Mouse (Mus musculus): ENCODE data around the gene Hps1. TPM values are rescaled to one million over a fixed set of nuclear protein-coding genes. Genes with fewer than 3 reads are reported as not detected.

Gene Hps1
- polyA plus RNA-seq, 1 experiment, result 7.8 TPM

GRCm38 (mm10) chr19:42769648-42770047 lies 10.1 kb downstream of the Hps1 start:
- H3K36me3 ChIP-seq (ENCODE audit: control insufficient read depth, insufficient read depth), result no peaks in the 10 kb centered on the region
- no peaks in the 10 kb centered on the region for H3K27me3 ChIP-seq (ENCODE audit: control insufficient read depth, insufficient read depth, insufficient read length)
- peak overlapping the region; percentile 24 for H3ac ChIP-seq (ENCODE audit: control insufficient read depth, insufficient read length, low read depth)
- no peaks in the 10 kb centered on the region for H3K79me2 ChIP-seq (ENCODE audit: control insufficient read depth, insufficient read depth)
- no peak overlapping the region for H3K4me3 ChIP-seq (ENCODE audit: insufficient read depth, poor library complexity, severe bottlenecking)
- H3K79me3 ChIP-seq (ENCODE audit: low read depth), result no peaks in the 10 kb centered on the region
- TF ChIP-seq FOSL1 (IDR thresholded peaks at IDR 0.05; ENCODE audit: insufficient read depth, low read length, poor library complexity, severe bottlenecking) (no peak), CEBPB (IDR thresholded peaks at IDR 0.05; ENCODE audit: low read depth) (no peak), MAX (IDR thresholded peaks at IDR 0.05) (no peak), MYOG (IDR thresholded peaks at IDR 0.05; ENCODE audit: control insufficient read depth, extremely low read depth, insufficient read length) (no peak), USF1 (IDR thresholded peaks at IDR 0.05; ENCODE audit: low read depth) (no peak), MYOD1 (IDR thresholded peaks at IDR 0.05; ENCODE audit: control insufficient read depth, insufficient read length, low read depth) (no peak), CTCF (IDR thresholded peaks at IDR 0.05; ENCODE audit: control insufficient read depth, insufficient read depth, insufficient read length) (no peak)

- no peak for TF ChIP-seq FOSL1 (IDR thresholded peaks at IDR 0.05; ENCODE audit: insufficient read depth, low read length, poor library complexity, severe bottlenecking)
- TF ChIP-seq MYOG (IDR thresholded peaks at IDR 0.05; ENCODE audit: control insufficient read depth, extremely low read depth, insufficient read length), result no peak
- TF ChIP-seq CEBPB (IDR thresholded peaks at IDR 0.05; ENCODE audit: low read depth), result no peak
- TF ChIP-seq MYOD1 (IDR thresholded peaks at IDR 0.05; ENCODE audit: control insufficient read depth, insufficient read length, low read depth), result no peak
- TF ChIP-seq CTCF (IDR thresholded peaks at IDR 0.05; ENCODE audit: control insufficient read depth, insufficient read depth, insufficient read length), result no peak
- TF ChIP-seq MAX (IDR thresholded peaks at IDR 0.05), result no peak
- no peak for TF ChIP-seq USF1 (IDR thresholded peaks at IDR 0.05; ENCODE audit: low read depth)
- H3K79me2 ChIP-seq (ENCODE audit: control insufficient read depth, insufficient read depth), result no peaks in the 10 kb centered on the region
- no peaks in the 10 kb centered on the region for H3K79me3 ChIP-seq (ENCODE audit: low read depth)
- H3K36me3 ChIP-seq (ENCODE audit: control insufficient read depth, insufficient read depth), result no peaks in the 10 kb centered on the region
- no peak overlapping the region for H3K4me3 ChIP-seq (ENCODE audit: insufficient read depth, poor library complexity, severe bottlenecking)
- H3ac ChIP-seq (ENCODE audit: control insufficient read depth, insufficient read length, low read depth), result no peak overlapping the region
- H3K27me3 ChIP-seq (ENCODE audit: control insufficient read depth, insufficient read depth, insufficient read length), result no peaks in the 10 kb centered on the region
Observed at GRCm38 (mm10) chr19:42767361-42767760, 12.4 kb downstream of the Hps1 start.

- Histone ChIP-seq H3K4me3 (ENCODE audit: insufficient read depth, poor library complexity, severe bottlenecking) (no peak overlapping the region), H3ac (ENCODE audit: control insufficient read depth, insufficient read length, low read depth) (no peak overlapping the region), H3K79me2 (ENCODE audit: control insufficient read depth, insufficient read depth) (no peaks in the 10 kb centered on the region), H3K79me3 (ENCODE audit: low read depth) (no peaks in the 10 kb centered on the region), H3K27me3 (ENCODE audit: control insufficient read depth, insufficient read depth, insufficient read length) (no peaks in the 10 kb centered on the region), H3K36me3 (ENCODE audit: control insufficient read depth, insufficient read depth) (no peaks in the 10 kb centered on the region)
- TF ChIP-seq MYOD1 (IDR thresholded peaks at IDR 0.05; ENCODE audit: control insufficient read depth, insufficient read length, low read depth) (no peak), FOSL1 (IDR thresholded peaks at IDR 0.05; ENCODE audit: insufficient read depth, low read length, poor library complexity, severe bottlenecking) (no peak), CTCF (IDR thresholded peaks at IDR 0.05; ENCODE audit: control insufficient read depth, insufficient read depth, insufficient read length) (no peak), MYOG (IDR thresholded peaks at IDR 0.05; ENCODE audit: control insufficient read depth, extremely low read depth, insufficient read length) (no peak), USF1 (IDR thresholded peaks at IDR 0.05; ENCODE audit: low read depth) (no peak)
Observed at GRCm38 (mm10) chr19:42764398-42764797, 15.4 kb downstream of the Hps1 start.

GRCm38 (mm10) chr19:42756671-42757070 lies 23.1 kb downstream of the Hps1 start:
- Histone ChIP-seq H3ac (ENCODE audit: control insufficient read depth, insufficient read length, low read depth) (no peak overlapping the region), H3K36me3 (ENCODE audit: control insufficient read depth, insufficient read depth) (no peaks in the 10 kb centered on the region), H3K79me2 (ENCODE audit: control insufficient read depth, insufficient read depth) (no peaks in the 10 kb centered on the region), H3K79me3 (ENCODE audit: low read depth) (no peaks in the 10 kb centered on the region), H3K27me3 (ENCODE audit: control insufficient read depth, insufficient read depth, insufficient read length) (no peaks in the 10 kb centered on the region), H3K4me3 (ENCODE audit: insufficient read depth, poor library complexity, severe bottlenecking) (no peak overlapping the region)
- TF ChIP-seq MYOD1 (IDR thresholded peaks at IDR 0.05; ENCODE audit: control insufficient read depth, insufficient read length, low read depth), result no peak
- TF ChIP-seq FOSL1 (IDR thresholded peaks at IDR 0.05; ENCODE audit: insufficient read depth, low read length, poor library complexity, severe bottlenecking), result no peak
- no peak for TF ChIP-seq MAX (IDR thresholded peaks at IDR 0.05)
- no peak for TF ChIP-seq CTCF (IDR thresholded peaks at IDR 0.05; ENCODE audit: control insufficient read depth, insufficient read depth, insufficient read length)
- no peak for TF ChIP-seq USF1 (IDR thresholded peaks at IDR 0.05; ENCODE audit: low read depth)

GRCm38 (mm10) chr19:42755148-42755870 lies 24.5 kb downstream of the Hps1 start:
- TF ChIP-seq USF1 (IDR thresholded peaks at IDR 0.05; ENCODE audit: low read depth) (no peak), CTCF (IDR thresholded peaks at IDR 0.05; ENCODE audit: control insufficient read depth, insufficient read depth, insufficient read length) (no peak), MAX (IDR thresholded peaks at IDR 0.05) (no peak), MYOD1 (IDR thresholded peaks at IDR 0.05; ENCODE audit: control insufficient read depth, insufficient read length, low read depth) (no peak), MYOG (IDR thresholded peaks at IDR 0.05; ENCODE audit: control insufficient read depth, extremely low read depth, insufficient read length) (no peak), FOSL1 (IDR thresholded peaks at IDR 0.05; ENCODE audit: insufficient read depth, low read length, poor library complexity, severe bottlenecking) (no peak), CEBPB (IDR thresholded peaks at IDR 0.05; ENCODE audit: low read depth) (no peak)
- H3K4me3 ChIP-seq (ENCODE audit: insufficient read depth, poor library complexity, severe bottlenecking), result no peak overlapping the region

More at GRCm38 (mm10) chr19:42755148-42755870, 24.5 kb downstream of the Hps1 start:
- no peaks in the 10 kb centered on the region for H3K79me3 ChIP-seq (ENCODE audit: low read depth)
- no peak overlapping the region for H3ac ChIP-seq (ENCODE audit: control insufficient read depth, insufficient read length, low read depth)
- no peaks in the 10 kb centered on the region for H3K27me3 ChIP-seq (ENCODE audit: control insufficient read depth, insufficient read depth, insufficient read length)
- H3K79me2 ChIP-seq (ENCODE audit: control insufficient read depth, insufficient read depth), result no peaks in the 10 kb centered on the region
- no peaks in the 10 kb centered on the region for H3K36me3 ChIP-seq (ENCODE audit: control insufficient read depth, insufficient read depth)

Measured in C2C12 (cell line).